Mouse (Mus musculus) embryonic facial prominence, embryonic 13.5 days (tissue): ENCODE results near the gene Atg2b. TPM values are rescaled to one million over a fixed set of nuclear protein-coding genes. Genes with fewer than 3 reads are reported as not detected.

Experiments
- ATAC-seq: fragments of 200-750 bp; cut with Nextera tagmentation; 2 replicates; pipeline ENCODE4 v1.8.0; 2017; ENCODE audit warnings: low read depth; ENCODE audit not compliant: insufficient number of reproducible peaks, insufficient read depth, low FRiP score, low TSS enrichment
- H3K27ac ChIP-seq: fragments of 300-500 bp; sonication (generic); 2 replicates; pipeline ENCODE4 v1.5.1; 2015; ENCODE audit warnings: moderate library complexity, mild to moderate bottlenecking, inconsistent platforms
- H3K27me3 ChIP-seq: fragments of 300-500 bp; sonication (generic); 2 replicates; pipeline ENCODE4 v1.6.1; 2015; ENCODE audit warnings: mild to moderate bottlenecking, inconsistent platforms
- H3K36me3 ChIP-seq: fragments of 300-500 bp; sonication (generic); 2 replicates; pipeline ENCODE4 v1.6.1; 2015; ENCODE audit warnings: mild to moderate bottlenecking, inconsistent platforms
- H3K4me1 ChIP-seq: fragments of 300-500 bp; sonication (generic); 2 replicates; pipeline ENCODE4 v1.6.1; 2015; ENCODE audit warnings: inconsistent platforms
- H3K4me2 ChIP-seq: fragments of 300-500 bp; sonication (generic); 2 replicates; pipeline ENCODE4 v1.6.1; 2015; ENCODE audit warnings: moderate library complexity, mild to moderate bottlenecking, inconsistent platforms
- H3K4me3 ChIP-seq: fragments of 300-500 bp; sonication (generic); 2 replicates; pipeline ENCODE4 v1.5.1; 2015; ENCODE audit warnings: mild to moderate bottlenecking, inconsistent platforms
- H3K9ac ChIP-seq: fragments of 300-500 bp; sonication (generic); 2 replicates; pipeline ENCODE4 v1.6.1; 2015; ENCODE audit warnings: mild to moderate bottlenecking, inconsistent platforms
- H3K9me3 ChIP-seq: fragments of 300-500 bp; sonication (generic); 2 replicates; pipeline ENCODE4 v1.6.1; 2016; ENCODE audit warnings: inconsistent platforms
- WGBS: fragments of 180-500 bp; shearing (Covaris S2); methylation state at CpG from one replicate; pipeline ENCODE4 v1.1.7; 2015; ENCODE audit warnings: mixed read lengths; 5-methylcytosine and 5-hydroxymethylcytosine counted together
- polyA plus RNA-seq: library from polyadenylated mRNA; unstranded; fragments of >200 nt; fragmentation: Nextera tagmentation; extraction: Ambion mirVana; gene quantifications from 2 replicates; pipeline ENCODE4 v1.2.1, GENCODE M21; 2015

Gene Atg2b
- polyA plus RNA-seq, 1 experiment from 2014 or later = 12.8 TPM

DNA sequence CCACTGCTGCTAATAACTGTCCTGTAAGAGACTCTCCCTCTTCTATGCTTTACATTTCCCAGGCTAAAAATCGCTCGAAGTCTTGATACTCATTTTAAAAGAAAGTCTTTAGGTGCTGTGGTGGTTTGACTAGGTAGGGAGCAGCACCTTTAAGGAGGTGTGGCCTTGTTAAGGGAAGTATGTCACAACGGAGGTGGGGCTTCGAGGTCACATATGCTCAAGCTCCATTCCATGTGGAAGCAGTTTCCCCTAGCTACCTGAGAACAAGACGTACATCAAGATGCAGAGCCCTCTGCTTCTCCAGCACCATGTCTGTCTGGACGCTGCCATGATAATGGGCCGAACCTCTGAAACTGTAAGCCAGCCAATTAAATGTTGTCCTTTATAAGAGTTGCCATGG lies 6.8 kb downstream of the Atg2b start:
- Histone ChIP-seq H3K36me3 (peaks cover 41% of the 10 kb centered on the region), H3K9me3 (no peaks in the 10 kb centered on the region), H3K4me3 (no peak overlapping the region), H3K27ac (no peak overlapping the region), H3K9ac (no peak overlapping the region), H3K27me3 (no peaks in the 10 kb centered on the region), H3K4me1 (peaks cover 10% of the 10 kb centered on the region; the same call in 1 of the 2 replicates), H3K4me2 (no peak overlapping the region)
- WGBS = 85% methylated on average over 7 of the region's 7 CpGs
- ATAC-seq = no peak

DNA sequence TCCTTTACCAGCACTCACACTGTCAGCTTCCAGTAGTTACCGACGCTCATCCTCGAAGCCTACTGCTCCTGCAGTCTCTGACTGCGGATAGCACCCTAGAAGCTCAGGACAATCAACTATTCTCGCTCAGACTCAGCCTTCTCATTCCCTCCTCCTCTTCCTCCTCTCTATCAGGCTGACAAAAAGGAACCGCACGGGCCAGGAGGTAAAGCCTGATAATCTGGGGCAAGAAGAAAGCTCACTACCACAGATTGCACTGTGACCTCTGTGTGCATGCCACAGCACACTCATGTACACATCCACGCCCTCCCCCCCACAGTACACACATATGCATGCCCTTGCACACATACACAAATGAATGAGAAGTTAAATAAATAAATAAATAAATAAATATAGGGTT lies 8.7 kb downstream of the Atg2b start:
- no peak overlapping the region for H3K27ac ChIP-seq
- H3K9ac ChIP-seq = no peak overlapping the region
- ATAC-seq = no peak
- peaks cover 46% of the 10 kb centered on the region for H3K36me3 ChIP-seq
- no peaks in the 10 kb centered on the region for H3K9me3 ChIP-seq
- no peaks in the 10 kb centered on the region for H3K27me3 ChIP-seq
- no peak overlapping the region for H3K4me3 ChIP-seq
- no peak overlapping the region for H3K4me2 ChIP-seq
- no peaks in the 10 kb centered on the region for H3K4me1 ChIP-seq
- WGBS = 95% methylated on average over 8 of the region's 8 CpGs

DNA sequence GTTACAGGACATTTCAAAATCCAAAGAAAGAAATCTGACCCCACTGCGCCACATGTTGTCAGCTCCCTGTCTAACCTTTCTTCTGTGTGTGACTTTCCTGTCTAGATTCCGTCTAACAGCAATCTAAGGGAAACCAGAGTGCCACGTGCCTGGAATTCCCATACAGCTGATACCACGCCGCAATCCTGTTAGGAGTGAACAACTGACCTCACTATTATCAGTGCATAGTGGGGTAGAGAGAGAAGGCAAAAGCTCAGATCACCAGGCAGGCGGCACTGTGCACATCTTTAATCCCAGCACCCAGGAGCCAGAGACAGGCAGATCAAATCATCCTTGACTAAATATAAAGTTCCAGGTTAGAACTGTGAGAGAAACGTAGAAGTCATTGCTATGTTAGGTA lies 29.2 kb downstream of the Atg2b start:
- Histone ChIP-seq H3K4me2 (no peak overlapping the region), H3K36me3 (peaks cover 93% of the 10 kb centered on the region), H3K9ac (no peak overlapping the region), H3K27ac (no peak overlapping the region), H3K4me3 (no peak overlapping the region), H3K27me3 (no peaks in the 10 kb centered on the region), H3K9me3 (no peaks in the 10 kb centered on the region), H3K4me1 (no peaks in the 10 kb centered on the region)
- WGBS = 89% methylated on average over 7 of the region's 7 CpGs
- ATAC-seq = no peak

DNA sequence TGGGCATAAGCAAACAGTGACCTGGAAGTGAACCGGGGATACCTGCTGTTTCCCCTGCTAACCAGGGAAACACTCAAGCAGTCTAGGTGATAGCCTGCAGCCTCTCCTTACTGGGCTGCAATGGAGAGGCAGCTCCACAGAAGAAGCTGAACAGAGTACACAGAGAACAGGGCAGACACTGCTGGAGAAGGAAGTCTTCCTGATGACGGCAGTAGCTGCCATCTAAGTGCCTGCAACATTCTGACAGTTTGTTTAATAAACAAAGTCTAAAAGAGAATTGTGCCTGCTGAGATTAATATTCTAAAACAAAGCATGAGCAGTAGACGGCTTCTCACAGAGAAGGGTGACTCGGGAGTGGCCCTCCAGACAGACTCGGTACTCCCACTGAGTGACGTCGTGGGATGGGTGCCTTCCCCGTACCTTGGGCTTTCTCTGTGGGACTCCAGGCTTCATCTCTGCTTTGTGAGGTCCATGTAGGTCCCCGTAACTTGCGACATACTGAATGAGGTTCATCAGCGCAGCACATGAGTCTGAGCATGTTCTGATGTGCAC lies 42.2 kb downstream of the Atg2b start:
- no peak for ATAC-seq
- Histone ChIP-seq H3K27ac (no peak overlapping the region), H3K9ac (no peak overlapping the region), H3K36me3 (peaks cover 96% of the 10 kb centered on the region), H3K9me3 (no peaks in the 10 kb centered on the region), H3K27me3 (no peaks in the 10 kb centered on the region), H3K4me1 (no peaks in the 10 kb centered on the region), H3K4me3 (no peak overlapping the region), H3K4me2 (no peak overlapping the region)
- WGBS = 94% methylated on average over 11 of the region's 11 CpGs

DNA sequence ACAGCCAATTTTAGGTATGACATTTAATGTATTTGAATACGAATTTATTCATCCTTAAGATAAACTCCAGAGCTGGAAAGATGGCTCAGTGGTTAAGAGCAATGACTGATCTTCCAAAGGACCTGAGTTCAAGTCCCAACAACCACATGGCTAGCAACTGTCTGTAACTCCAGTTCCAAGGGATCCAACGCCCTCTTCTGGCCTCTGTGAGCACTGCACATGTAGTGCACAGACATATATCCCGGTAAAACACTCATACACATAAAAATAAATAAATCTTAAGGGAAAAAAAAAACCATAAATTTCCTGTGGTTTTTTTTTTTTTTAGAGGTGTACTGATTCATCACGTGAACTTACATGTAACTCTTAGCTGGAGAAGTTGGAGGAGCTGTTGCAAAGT lies 47.5 kb downstream of the Atg2b start:
- H3K27ac ChIP-seq = no peak overlapping the region
- ATAC-seq = no peak
- WGBS = 77% methylated on average over 4 of the region's 4 CpGs
- H3K4me1 ChIP-seq = no peaks in the 10 kb centered on the region
- H3K9ac ChIP-seq = no peak overlapping the region
- H3K36me3 ChIP-seq = peaks cover 97% of the 10 kb centered on the region
- H3K9me3 ChIP-seq = no peaks in the 10 kb centered on the region
- no peak overlapping the region for H3K4me2 ChIP-seq
- no peak overlapping the region for H3K4me3 ChIP-seq
- no peaks in the 10 kb centered on the region for H3K27me3 ChIP-seq

GRCm38 (mm10) chr12:105636551-105636950 lies 48.5 kb downstream of the Atg2b start:
- no peak overlapping the region for H3K4me2 ChIP-seq
- no peak overlapping the region for H3K9ac ChIP-seq
- 92% methylated on average over 9 of the region's 9 CpGs for WGBS
- no peaks in the 10 kb centered on the region for H3K9me3 ChIP-seq
- H3K27ac ChIP-seq = no peak overlapping the region
- H3K4me1 ChIP-seq = no peaks in the 10 kb centered on the region
- peaks cover 93% of the 10 kb centered on the region for H3K36me3 ChIP-seq
- H3K4me3 ChIP-seq = no peak overlapping the region
- H3K27me3 ChIP-seq = no peaks in the 10 kb centered on the region
- ATAC-seq = no peak

DNA sequence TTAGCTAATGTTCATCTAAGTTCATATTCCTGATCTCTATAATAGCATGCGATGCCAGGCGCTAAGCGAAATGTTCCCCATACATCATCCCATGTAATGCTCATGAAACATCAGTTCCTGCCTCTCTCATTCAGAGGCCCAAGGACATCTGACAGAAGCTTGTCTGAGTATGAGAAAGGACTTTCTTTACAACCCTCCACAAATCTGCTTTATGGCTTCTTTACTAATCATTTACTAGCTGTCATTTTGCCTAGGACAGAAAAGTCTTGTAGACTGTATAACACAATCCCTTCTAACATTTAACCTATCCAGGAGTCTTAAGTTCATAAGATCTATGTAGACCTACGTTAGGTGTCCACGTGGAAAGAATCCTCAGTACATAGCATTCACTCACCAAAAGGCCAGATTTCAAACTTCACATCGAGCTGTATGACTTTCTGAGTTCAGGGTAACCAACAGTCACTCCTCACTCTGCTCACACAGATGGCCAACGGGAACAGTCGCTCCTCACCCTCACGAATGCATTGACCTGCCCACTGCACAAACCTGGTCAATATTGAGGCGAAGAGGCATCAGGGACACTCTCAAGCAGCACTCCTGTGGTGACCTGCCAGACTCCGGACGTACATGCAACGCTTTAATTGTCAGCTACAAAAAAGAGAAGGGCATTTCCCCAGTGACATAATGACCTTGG lies 50.5 kb downstream of the Atg2b start:
- Histone ChIP-seq H3K27me3 (no peaks in the 10 kb centered on the region), H3K4me2 (no peak overlapping the region), H3K9me3 (no peaks in the 10 kb centered on the region), H3K27ac (no peak overlapping the region), H3K4me3 (no peak overlapping the region), H3K9ac (no peak overlapping the region), H3K36me3 (peaks cover 80% of the 10 kb centered on the region), H3K4me1 (no peaks in the 10 kb centered on the region)
- no peak for ATAC-seq
- 96% methylated on average over 13 of the region's 13 CpGs for WGBS

DNA sequence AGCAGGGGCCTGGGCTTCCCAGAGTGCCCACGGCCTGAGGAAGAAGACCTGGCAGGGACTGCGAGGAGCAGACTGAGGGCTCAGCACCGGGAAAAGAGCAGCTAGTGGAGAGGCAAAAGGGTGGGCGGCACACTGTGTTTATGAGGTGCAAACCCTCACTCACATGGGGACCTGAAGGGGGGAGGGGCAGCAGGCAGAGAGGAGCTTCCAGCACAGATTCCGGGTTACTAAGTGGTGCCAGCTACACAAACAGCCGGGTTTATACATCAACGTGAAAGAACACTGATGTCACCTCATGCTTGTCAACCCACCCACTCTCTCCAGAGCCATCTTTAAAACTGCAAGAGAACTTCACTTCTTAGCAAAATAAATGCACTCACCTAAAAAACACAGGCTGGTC lies 59.2 kb downstream of the Atg2b start:
- Histone ChIP-seq H3K4me1 (no peaks in the 10 kb centered on the region), H3K27me3 (no peaks in the 10 kb centered on the region), H3K36me3 (peaks cover 69% of the 10 kb centered on the region), H3K9ac (no peak overlapping the region), H3K9me3 (no peaks in the 10 kb centered on the region), H3K4me2 (no peak overlapping the region), H3K27ac (no peak overlapping the region), H3K4me3 (no peak overlapping the region)
- no peak for ATAC-seq
- WGBS = 57% methylated on average over 7 of the region's 7 CpGs

DNA sequence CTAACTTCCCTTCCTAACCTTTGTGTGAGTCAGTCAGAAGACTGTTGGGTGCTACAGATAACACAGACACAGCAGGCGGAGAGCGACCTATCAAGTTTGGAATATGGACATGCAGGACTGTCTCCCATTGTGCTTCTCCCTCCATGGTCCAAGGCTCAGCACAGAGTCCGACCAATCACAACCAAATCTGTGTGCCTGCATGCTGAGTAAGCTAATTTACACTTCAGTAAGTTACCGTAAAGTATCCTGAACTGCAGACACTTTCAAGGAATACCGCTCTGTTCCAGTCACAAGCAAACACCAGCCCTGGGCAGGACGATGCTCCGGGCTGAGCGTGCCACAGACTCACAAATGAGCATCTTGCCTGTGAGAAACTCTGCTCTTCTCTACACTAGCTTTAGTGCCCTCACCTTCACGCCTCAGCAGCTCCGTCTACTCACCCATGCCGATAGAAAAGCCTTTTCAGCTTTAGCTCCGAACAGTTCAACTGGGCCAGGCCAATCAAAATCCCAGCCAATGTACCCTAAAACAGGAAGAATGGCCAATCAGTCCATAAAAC lies 62.0 kb downstream of the Atg2b start:
- H3K9ac ChIP-seq = no peak overlapping the region
- H3K36me3 ChIP-seq = peaks cover 81% of the 10 kb centered on the region
- ATAC-seq = no peak
- no peak overlapping the region for H3K27ac ChIP-seq
- H3K27me3 ChIP-seq = no peaks in the 10 kb centered on the region
- no peak overlapping the region for H3K4me2 ChIP-seq
- no peaks in the 10 kb centered on the region for H3K4me1 ChIP-seq
- no peak overlapping the region for H3K4me3 ChIP-seq
- no peaks in the 10 kb centered on the region for H3K9me3 ChIP-seq
- WGBS = 90% methylated on average over 12 of the region's 12 CpGs

GRCm38 (mm10) chr12:105622048-105622447 lies 63.0 kb downstream of the Atg2b start:
- Histone ChIP-seq H3K4me3 (no peak overlapping the region), H3K36me3 (peaks cover 83% of the 10 kb centered on the region)

GRCm38 (mm10) chr12:105613559-105613958 lies 71.5 kb downstream of the Atg2b start:
- peaks cover 39% of the 10 kb centered on the region for H3K36me3 ChIP-seq
- no peaks in the 10 kb centered on the region for H3K9me3 ChIP-seq
- no peak overlapping the region for H3K4me2 ChIP-seq
- no peak for ATAC-seq
- no peaks in the 10 kb centered on the region for H3K27me3 ChIP-seq
- no peak overlapping the region for H3K27ac ChIP-seq
- H3K4me1 ChIP-seq = peaks cover 4% of the 10 kb centered on the region; the same call in 1 of the 2 replicates
- H3K4me3 ChIP-seq = no peak overlapping the region
- WGBS = 89% methylated on average over 10 of the region's 10 CpGs
- no peak overlapping the region for H3K9ac ChIP-seq

More at GRCm38 (mm10) chr12:105622048-105622447, 63.0 kb downstream of the Atg2b start:
- no peak overlapping the region for H3K9ac ChIP-seq
- ATAC-seq = no peak
- no peaks in the 10 kb centered on the region for H3K27me3 ChIP-seq
- no peak overlapping the region for H3K4me2 ChIP-seq
- WGBS = 95% methylated on average over 7 of the region's 7 CpGs
- H3K4me1 ChIP-seq = no peaks in the 10 kb centered on the region
- H3K9me3 ChIP-seq = no peaks in the 10 kb centered on the region
- H3K27ac ChIP-seq = no peak overlapping the region

GRCm38 (mm10) chr12:105611748-105612147 lies 73.3 kb downstream of the Atg2b start:
- Histone ChIP-seq H3K4me1 (peaks cover 4% of the 10 kb centered on the region; the same call in 1 of the 2 replicates), H3K4me3 (no peak overlapping the region), H3K36me3 (peaks cover 21% of the 10 kb centered on the region), H3K27me3 (no peaks in the 10 kb centered on the region), H3K27ac (no peak overlapping the region), H3K9ac (no peak overlapping the region), H3K9me3 (no peaks in the 10 kb centered on the region), H3K4me2 (no peak overlapping the region)
- ATAC-seq = no peak; the same call in 1 of the 2 replicates
- WGBS = 11% methylated on average over 7 of the region's 7 CpGs
